Mouse (Mus musculus) forelimb bud, embryonic 11.5 days (tissue): ENCODE data around the gene Rasl2-9.
"Not testable (repeated sequence)": the region's sequence is repeated elsewhere in the genome, so short reads cannot be mapped to it uniquely, and the experiment has no call there.

ENCODE experiments used
- DNase-seq: peaks from one replicate; pipeline ENCODE4 v3.0.0-alpha.2; 2012; ENCODE audit warnings: low read depth, low spot score

The Rasl2-9 gene

DNA sequence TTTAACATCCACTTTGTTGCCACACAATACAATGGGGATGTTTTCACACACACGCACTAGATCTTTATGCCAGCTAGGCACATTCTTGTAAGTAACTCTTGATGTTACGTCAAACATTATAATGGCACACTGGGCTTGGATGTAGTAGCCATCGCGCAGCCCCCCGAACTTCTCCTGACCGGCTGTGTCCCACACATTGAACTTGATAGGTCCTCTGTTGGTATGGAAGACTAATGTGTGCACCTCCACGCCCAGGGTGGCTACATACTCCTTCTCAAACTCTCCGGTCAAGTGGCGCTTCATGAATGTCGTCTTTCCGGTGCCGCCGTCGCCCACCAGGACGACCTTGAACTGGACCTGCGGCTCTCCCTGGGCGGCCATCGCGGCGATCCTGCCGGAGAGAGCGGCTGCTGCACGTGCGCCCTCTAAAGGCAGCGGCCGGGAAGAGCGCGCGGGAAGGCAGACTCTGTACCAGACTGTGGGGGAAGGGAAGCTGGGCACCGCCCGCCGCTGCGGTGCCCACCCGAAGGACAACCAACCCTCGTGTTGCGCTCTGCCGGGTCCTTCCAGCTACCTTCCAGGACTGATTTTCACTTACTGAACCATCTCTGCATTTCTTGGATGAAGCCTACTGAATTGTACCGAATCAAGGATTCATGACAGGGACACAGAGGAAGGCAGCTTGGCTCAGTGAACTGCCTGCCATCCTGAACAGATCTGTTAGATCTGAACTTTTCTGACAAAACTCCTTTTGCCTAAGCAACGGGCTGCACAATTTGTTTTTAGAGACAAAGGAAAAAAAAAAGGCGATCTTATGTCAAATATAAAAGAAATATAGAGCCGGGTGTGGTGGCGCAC, at the start of gene Rasl2-9:
Gene Rasl2-9, minus strand, starts transcription at position 402 of the 858 bp plus-strand sequence.
- peak; percentile 30 for DNase-seq

DNA sequence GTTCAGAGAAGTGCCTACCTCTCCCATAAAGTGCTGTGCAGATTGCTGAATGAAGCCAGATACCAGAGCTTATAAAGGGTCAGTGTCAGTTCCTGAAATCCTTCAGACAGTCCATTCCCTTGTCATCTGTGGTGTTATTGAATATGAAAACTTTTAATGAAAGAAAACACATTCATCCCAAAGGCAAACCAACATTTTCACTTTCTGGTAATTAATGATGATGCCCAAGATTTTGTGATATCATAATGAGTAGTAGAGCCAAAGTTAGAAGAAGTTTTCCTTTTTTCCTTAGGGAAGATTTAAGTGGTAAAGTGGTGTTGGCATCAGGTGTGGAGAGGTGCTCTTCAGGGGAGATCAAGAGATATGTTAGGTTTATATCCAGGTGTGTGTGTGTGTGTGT, 23.8 kb upstream of the Rasl2-9 start, which contains the start of gene Vmn1r55:
Gene Vmn1r55, minus strand, starts transcription at position 101 of the 400 bp plus-strand sequence.
- DNase-seq = not testable (repeated sequence)

GRCm38 (mm10) chr7:5125078-5125477, 672 bp downstream of the Rasl2-9 start:
- no peak for DNase-seq

GRCm38 (mm10) chr7:5116850-5117249, 8.9 kb downstream of the Rasl2-9 start, which contains the start of gene Rfpl4:
Gene Rfpl4 (minus strand): TSS chr7:5116950.
- DNase-seq = no peak

GRCm38 (mm10) chr7:5112701-5113100, 13.0 kb downstream of the Rasl2-9 start:
- no peak for DNase-seq

DNA sequence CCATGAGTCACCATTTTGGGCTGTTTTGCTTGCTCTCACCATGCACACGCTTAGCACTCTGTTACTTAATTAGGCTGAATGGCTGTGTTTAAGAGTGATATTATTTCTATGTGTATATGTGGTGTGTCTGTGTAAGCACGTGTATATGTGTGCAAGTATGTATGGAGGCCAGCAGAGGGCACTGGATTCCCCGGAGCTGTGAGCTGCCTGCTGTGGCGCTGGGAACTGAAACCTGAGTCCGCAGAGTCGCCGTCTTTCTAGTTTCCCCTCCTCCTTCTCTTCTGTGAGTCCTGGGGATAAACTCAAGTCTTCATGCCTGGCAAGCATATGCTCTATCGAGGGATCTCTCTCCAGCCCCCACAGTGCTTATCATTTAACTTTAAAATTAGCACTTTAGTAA, 16.4 kb downstream of the Rasl2-9 start:
- no peak for DNase-seq

- DNase-seq = no peak
Measured at GRCm38 (mm10) chr7:5108272-5108671, 17.5 kb downstream of the Rasl2-9 start.

GRCm38 (mm10) chr7:5102564-5102963, 23.2 kb downstream of the Rasl2-9 start:
- DNase-seq = no peak

DNA sequence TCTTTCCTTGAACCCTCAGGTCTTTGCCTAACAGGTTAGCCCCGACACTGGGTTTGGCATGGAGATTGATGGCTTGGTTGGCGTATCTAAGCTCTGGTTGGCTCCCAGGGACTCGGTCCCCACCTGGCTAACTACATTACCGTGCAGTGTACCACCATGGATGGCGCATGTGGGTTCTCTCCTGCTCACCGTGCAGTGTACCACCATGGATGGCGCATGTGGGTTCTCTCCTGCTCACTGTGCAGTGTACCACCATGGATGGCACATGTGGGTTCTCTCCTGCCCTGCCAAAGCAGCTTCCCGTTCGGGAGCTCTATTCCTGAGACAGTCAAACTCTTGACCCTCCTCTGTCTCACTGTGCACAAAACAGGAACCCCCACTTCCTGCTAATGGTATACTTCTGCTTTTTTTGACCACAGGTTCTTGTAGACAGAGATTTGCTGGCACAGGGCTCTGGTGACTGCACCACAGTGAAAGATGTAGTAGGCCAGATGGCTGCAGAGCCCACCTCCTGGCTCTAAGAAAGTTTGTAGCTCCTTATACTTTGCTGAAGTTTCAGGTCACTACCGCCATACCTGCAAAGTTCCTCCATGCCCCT, 24.6 kb downstream of the Rasl2-9 start:
- no peak for DNase-seq

- DNase-seq = no peak
Measured at GRCm38 (mm10) chr7:5099796-5100195, 26.0 kb downstream of the Rasl2-9 start.

GRCm38 (mm10) chr7:5098769-5099168, 27.0 kb downstream of the Rasl2-9 start:
- no peak for DNase-seq

GRCm38 (mm10) chr7:5092831-5093510, 32.8 kb downstream of the Rasl2-9 start:
- DNase-seq = no peak

DNA sequence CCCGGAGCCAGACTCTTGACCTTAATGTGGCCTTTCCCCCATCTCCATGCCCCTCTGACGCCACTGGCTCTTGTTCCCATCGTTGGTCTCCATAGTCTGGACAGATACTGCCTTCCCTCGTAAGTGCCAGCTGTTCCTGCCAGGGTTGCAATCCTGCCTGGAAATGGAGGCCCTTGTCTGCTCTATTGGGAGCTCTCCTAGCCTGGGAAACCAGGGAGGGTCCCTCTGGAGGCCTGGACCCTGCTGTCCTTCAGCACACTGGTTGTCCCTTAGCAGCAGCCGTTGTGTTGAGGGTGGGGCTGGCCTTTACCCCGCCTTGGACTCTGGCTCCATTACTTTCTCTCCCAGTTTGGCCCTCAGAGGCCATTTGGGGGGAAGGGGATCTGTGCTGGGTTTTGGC, 33.4 kb downstream of the Rasl2-9 start:
- DNase-seq = no peak

- no peak for DNase-seq
Measured at GRCm38 (mm10) chr7:5091008-5091728, 34.6 kb downstream of the Rasl2-9 start.

- DNase-seq = no peak
Measured at GRCm38 (mm10) chr7:5089853-5090252, 35.9 kb downstream of the Rasl2-9 start.

DNA sequence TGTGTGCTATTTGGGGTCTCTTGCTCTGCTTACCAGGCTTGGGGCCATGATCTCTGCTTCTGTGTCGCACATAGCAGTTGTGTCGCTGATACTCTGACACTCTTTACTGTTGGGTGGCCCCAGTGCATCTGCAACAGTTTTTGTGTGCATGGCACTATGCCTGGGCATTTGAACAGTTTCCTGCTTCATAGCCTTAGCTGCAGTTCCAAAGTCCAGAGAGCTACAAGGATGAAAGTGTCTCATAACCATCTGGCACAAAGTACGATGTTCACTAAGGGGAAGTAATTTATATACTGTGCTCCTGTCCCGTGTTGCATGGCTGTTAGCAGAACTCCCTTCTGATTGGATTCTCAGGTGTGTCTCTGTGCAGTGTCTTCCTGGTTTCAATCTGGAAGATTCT, 37.9 kb downstream of the Rasl2-9 start:
- DNase-seq = no peak

- no peak for DNase-seq
Measured at GRCm38 (mm10) chr7:5086921-5087440, 38.8 kb downstream of the Rasl2-9 start.

DNA sequence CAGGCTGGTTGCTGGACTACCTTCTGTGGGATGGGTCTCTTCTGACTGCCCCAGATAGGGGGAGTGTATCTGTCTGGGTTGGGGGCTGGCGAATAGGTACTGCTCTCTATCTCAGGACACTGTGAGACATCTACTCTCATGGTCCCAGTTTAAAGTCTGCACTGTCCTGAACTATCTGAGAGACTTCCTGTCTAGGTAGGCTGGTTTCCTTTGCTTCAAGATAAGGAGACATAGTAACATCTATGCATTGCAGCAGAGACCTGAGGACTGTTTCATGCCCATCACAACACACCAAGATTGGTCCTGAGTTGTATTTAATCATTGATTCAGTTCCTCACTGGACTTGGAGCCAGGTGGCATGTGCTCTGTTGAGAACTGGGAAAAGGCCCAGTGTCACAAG, 40.2 kb downstream of the Rasl2-9 start:
- DNase-seq = no peak

DNA sequence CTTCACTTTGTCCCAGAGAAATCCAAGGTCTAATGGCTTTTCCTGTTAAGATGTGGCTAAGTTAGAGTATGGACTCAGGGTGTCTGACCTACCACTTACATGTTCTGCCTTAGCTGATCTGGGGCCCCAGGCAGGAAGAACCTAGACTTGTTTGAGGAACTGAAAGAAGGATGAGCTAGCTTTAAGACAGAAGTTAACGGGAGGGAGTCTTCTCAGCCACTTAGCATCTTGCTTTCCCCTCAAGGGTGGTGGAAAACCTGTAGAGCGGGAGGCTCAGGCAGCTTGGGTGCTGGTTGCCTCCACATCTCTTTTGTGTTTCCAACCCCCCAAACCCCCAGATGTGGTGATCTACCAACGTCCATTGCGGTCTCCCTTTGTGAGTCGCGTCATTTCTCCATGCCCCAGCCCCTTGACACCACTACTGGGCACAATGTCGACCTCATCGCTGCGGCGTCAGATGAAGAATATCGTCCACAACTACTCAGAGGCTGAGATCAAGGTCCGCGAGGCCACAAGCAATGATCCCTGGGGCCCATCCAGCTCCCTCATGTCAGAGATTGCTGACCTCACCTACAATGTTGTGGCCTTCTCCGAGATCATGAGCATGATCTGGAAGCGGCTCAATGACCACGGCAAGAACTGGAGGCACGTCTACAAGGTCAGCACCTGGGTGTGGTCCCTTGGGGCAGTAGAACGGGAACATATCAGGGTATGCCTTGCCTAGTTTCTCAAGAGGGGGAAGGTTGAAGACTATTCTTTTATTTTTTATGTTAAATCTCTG, 42.2 kb downstream of the Rasl2-9 start:
- DNase-seq = no peak

DNA sequence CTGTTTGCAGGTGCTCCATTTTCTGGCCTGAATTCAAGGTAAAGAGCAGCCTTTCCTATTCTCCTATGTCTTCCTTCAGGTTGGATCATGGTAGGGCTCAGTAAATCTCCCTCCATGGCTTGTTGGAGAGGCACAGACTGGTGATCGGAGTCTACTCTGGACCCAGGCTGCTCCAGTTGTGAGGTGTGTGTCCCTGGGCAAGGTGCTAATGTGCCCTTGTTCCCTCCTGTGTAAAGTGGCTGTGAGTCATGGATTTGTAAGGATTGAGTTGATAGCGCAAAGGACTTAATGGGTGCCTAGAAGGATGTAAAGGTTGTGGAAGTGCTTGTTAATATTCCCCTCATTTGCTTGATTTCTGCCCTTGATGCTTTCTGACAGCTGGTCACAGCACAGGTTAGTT, 43.8 kb downstream of the Rasl2-9 start:
- DNase-seq = no peak

DNA sequence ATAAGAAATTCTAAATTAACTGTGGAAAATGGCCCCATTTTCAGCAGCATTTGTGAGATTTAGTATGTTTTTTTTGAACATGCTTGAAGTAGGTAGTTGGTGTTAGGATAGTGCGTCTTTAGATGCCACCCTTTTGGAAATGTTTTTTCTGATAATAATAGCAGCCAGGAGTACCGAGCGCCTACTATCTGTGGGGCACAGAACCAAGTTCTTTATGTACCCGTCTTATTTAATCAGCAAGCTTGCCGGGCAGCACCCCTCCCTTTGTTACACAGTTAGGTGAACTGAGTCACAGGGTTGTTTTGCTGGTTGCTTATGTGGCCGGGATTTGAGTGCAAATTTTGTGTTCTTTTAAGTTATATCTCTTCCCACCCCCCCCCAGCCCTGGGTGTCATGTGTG, 44.5 kb downstream of the Rasl2-9 start:
- no peak for DNase-seq
